Mouse (Mus musculus): ENCODE measurements around the gene Eif2b1.

The Eif2b1 gene

DNA sequence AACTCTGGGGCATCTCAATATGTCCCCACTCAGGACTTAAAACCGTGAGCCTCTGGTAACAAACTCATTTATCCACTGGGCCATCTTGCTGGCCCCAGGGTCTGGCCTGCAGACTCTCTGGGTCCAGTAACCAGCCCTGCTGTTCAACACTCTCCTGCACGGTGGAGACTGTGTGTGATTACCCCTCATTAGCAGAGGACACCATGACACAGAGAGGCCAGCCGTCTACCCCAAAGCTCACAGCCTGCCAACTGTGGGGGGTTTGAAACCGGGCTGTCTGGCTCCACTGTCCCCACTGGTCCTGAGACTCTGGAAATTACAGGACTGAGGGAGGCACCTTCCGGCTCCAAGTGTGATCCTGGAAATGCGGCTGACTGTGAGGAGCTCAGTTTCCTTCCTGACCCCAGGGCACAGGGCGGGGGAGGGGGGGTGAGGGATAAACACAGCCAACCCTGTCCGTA, 49.7 kb downstream of the Eif2b1 start:
- TF ChIP-seq GATA4 (IDR thresholded peaks at IDR 0.05; ENCODE audit: insufficient replicate concordance, low read length), result no peak

DNA sequence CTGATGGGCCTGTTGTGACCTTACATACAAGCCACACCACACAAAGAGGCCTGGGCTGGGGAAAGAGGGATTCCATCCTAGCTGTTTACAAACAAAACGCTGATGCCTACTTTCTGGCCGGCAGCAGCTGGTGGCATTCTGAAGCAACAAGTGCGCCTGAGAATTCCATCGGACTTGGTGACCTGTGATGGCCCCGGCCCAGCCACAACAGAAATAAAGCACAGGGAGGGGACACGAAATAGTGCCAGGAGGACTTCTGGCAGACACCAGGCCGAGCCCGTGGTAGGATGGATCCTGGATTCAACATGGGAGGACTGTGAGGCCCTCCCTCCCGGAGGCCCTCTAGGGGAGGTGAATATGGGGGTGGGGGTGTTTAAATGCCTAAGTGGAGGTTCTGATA, 50.1 kb downstream of the Eif2b1 start:
- TF ChIP-seq GATA4 (IDR thresholded peaks at IDR 0.05; ENCODE audit: insufficient replicate concordance, low read length), result no peak

DNA sequence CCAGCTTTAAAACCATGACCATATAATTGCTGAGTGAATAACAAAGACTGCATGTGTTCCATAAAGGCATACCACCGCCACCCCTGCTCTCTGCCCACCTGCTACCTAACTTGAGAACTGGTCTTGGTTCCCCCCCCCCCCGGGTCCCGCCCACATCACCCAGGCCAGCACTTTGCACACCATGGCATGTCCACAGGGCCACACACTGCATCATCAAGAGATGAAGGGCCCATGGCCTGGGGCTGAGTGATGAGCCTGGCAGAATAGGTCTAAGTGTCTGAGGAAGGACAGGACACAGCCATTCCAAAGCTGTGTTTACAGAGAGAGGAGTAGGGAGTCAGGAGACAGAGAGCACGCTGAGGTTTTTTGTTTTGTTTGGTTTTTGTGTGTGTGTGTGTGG, 50.6 kb downstream of the Eif2b1 start:
- no peak for TF ChIP-seq GATA4 (IDR thresholded peaks at IDR 0.05; ENCODE audit: insufficient replicate concordance, low read length)

DNA sequence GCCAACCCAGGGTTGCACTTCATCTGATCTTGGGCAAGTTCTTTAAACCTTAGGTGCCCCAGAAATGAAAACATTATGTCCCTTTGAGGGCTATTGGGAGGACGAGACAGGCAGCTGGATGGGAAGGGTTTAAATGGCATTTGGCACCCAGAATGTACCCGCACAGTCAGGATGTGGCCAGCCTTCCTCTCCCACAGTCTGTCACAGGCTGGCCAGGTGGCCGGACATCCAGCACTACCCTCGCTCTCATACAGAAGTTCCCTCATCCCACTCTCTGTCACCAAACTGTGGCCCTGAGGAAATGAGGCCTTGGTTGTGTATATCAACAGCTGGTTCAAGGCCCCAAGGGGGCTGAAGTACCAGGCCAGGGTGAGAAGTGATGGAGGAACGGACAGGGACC, 54.0 kb downstream of the Eif2b1 start:
- no peak for TF ChIP-seq GATA4 (IDR thresholded peaks at IDR 0.05; ENCODE audit: insufficient replicate concordance, low read length)

DNA sequence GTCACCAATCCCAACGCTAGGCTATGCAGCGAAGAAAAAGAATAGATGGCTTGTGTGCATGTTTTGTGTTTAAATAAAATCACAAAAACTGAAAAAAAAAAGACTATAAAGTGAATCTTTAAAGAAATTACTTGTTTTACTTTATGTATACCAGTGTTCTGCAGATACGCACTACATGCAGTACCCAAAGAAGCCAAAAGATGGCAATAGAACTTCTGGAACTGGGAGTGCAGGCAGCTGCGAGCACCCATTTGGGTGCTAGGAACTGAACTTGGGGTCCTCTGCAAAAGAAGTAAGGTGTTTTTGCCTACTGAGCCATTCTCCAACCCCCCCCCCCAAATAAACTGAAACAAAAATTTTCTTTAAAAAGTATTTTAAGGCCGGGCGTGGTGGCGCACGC, 55.9 kb downstream of the Eif2b1 start:
- no peak for TF ChIP-seq GATA4 (IDR thresholded peaks at IDR 0.05; ENCODE audit: insufficient replicate concordance, low read length)

DNA sequence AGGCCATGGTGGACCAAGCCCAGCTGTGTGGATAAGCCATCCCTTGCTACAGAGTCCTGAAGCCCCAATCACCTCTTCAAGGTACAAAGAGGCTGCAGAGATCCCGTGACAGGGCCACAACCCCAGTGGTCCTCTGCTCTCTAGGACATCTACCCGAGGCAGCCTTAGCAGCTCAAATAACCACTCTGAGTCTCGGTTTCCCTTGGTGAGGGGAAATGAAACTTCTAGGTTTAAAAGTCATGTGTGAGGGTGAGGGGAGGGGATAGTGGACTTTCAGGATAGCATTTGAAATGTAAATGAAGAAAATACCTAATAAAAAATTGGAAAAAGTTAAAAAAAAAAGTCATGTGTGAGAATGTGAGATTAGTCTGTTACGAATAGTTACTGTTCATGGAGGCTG, 57.3 kb downstream of the Eif2b1 start:
- no peak for TF ChIP-seq GATA4 (IDR thresholded peaks at IDR 0.05; ENCODE audit: insufficient replicate concordance, low read length)

Data from liver, adult (tissue).